ENCODE assay signal across 20 mouse cellular contexts in the genomic region with DNA sequence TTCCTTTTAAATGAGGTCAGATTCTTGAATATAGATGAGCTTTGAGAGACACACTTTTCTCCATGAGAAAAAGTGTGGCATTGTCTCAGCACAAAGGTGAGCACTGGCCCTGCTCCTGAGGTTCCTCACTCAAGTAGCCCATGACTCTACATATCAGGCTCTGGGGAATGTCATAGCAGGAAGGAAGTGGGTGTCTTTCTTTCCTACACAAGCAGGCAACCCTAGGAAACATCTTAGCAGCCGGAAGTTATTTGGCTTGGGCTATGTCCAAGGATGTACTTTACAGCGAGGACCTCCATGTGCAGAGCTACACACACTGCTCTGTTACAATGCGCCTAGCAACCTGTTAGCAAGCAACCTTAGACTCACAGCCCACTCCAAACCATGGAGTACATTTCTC.
A peak's percentile ranks its signal among the peaks of the same experiment; 100 is the strongest.
DNase-seq lines count a peak whose midpoint lies in the region; ATAC-seq and TF ChIP-seq lines count a peak whose summit lies in the region.
"Had no signal": no experiment of that assay in that cellular context is flagged by ENCODE, and none has a peak within 500 bp of the region (broad histone marks: within the 10 kb centered on the region; RNA-seq: fewer than 3 reads in every experiment).

No protein-coding gene starts in this region.

- no peak for TF ChIP-seq CTCF in lung, embryonic 14.5 days (IDR thresholded peaks at IDR 0.05; ENCODE audit: low read depth)

- H3K9me3 ChIP-seq in forebrain, embryonic 15.5 days, result no peaks in the 10 kb centered on the region
- H3K9me3 ChIP-seq in forebrain, embryonic 10.5 days, result no peaks in the 10 kb centered on the region
- H3K9me3 ChIP-seq in intestine, embryonic 14.5 days (ENCODE audit: control insufficient read depth, low read length), result no peaks in the 10 kb centered on the region
- H3K9me3 ChIP-seq in intestine, embryonic 16.5 days (ENCODE audit: control insufficient read depth, low read length), result no peaks in the 10 kb centered on the region
- no peaks in the 10 kb centered on the region for H3K9me3 ChIP-seq in lung, embryonic 14.5 days (ENCODE audit: low read depth, low read length)
- H3K9me3 ChIP-seq: embryonic facial prominence, embryonic 10.5 days; hindbrain, embryonic 13.5 days; intestine, embryonic 15.5 days had no signal

- no peaks in the 10 kb centered on the region for H3K27me3 ChIP-seq in forebrain, embryonic 15.5 days
- no peaks in the 10 kb centered on the region for H3K27me3 ChIP-seq in forebrain, embryonic 10.5 days (ENCODE audit: poor library complexity, severe bottlenecking)
- no peaks in the 10 kb centered on the region for H3K27me3 ChIP-seq in intestine, embryonic 14.5 days (replicated peaks; ENCODE audit: control insufficient read depth, insufficient read depth, low read length)
- H3K27me3 ChIP-seq in intestine, embryonic 16.5 days (replicated peaks; ENCODE audit: control insufficient read depth, insufficient read depth, low read length), result no peaks in the 10 kb centered on the region
- no peaks in the 10 kb centered on the region for H3K27me3 ChIP-seq in lung, embryonic 14.5 days (ENCODE audit: insufficient read depth, low read length)
- H3K27me3 ChIP-seq: hindbrain, embryonic 13.5 days; intestine, embryonic 15.5 days had no signal

- H3K27ac ChIP-seq in forebrain, embryonic 15.5 days (replicated peaks), result peak overlapping the region; percentile 9
- H3K27ac ChIP-seq in forebrain, embryonic 10.5 days, result no peak overlapping the region
- no peak overlapping the region for H3K27ac ChIP-seq in intestine, embryonic 14.5 days (ENCODE audit: low read depth)
- no peak overlapping the region for H3K27ac ChIP-seq in intestine, embryonic 16.5 days (ENCODE audit: low read length)
- H3K27ac ChIP-seq in lung, embryonic 14.5 days (ENCODE audit: low read depth), result no peak overlapping the region
- H3K27ac ChIP-seq: embryonic facial prominence, embryonic 10.5 days; hindbrain, postnatal 0 days; intestine, embryonic 15.5 days had no signal

- DNase-seq in forebrain, embryonic 10.5 days (ENCODE audit: extremely low spot score, low spot score), result no peak
- DNase-seq in heart, adult 11 months, result peak; percentile 70
- DNase-seq in heart, postnatal 14 days, result no peak
- peak; percentile 42 for DNase-seq in intestine, embryonic 14.5 days (ENCODE audit: low spot score)
- DNase-seq in lung, embryonic 14.5 days, result no peak
- DNase-seq in lung, postnatal 14 days, result no peak
- DNase-seq: adrenal gland, adult 8-10 months; adrenal gland, postnatal 36 days; B cell, adult 2 months; cerebellum, adult 2 months; cerebellum, postnatal 10 days; gastrocnemius, postnatal 14 days had no signal

- no peak; the same call in 1 of the 2 replicates for ATAC-seq in forebrain, embryonic 15.5 days (replicated peaks)
- no peak for ATAC-seq in intestine, embryonic 14.5 days (replicated peaks; ENCODE audit: low FRiP score, low TSS enrichment, low read depth)
- ATAC-seq in intestine, embryonic 16.5 days, result no peak
- ATAC-seq in lung, embryonic 14.5 days (ENCODE audit: insufficient read depth), result 0 out of 2 replicates have a peak, but pooled peaks have one; percentile 14
- ATAC-seq: CD4-positive, CD25-positive, alpha-beta regulatory T cell, adult 4 months; hindbrain, postnatal 0 days; intestine, embryonic 15.5 days had no signal

- peaks cover 35% of the 10 kb centered on the region for H3K4me1 ChIP-seq in forebrain, embryonic 15.5 days
- no peaks in the 10 kb centered on the region; the same call in 1 of the 2 replicates for H3K4me1 ChIP-seq in forebrain, embryonic 10.5 days
- no peaks in the 10 kb centered on the region for H3K4me1 ChIP-seq in intestine, embryonic 14.5 days (replicated peaks; ENCODE audit: control insufficient read depth, insufficient read depth, low read length)
- H3K4me1 ChIP-seq in intestine, embryonic 16.5 days (ENCODE audit: control insufficient read depth, insufficient read depth, low read length), result no peaks in the 10 kb centered on the region
- no peaks in the 10 kb centered on the region for H3K4me1 ChIP-seq in lung, embryonic 14.5 days (ENCODE audit: insufficient read depth)

- intact Hi-C loops in heart, postnatal 14 days (cut with DNase I), result no loop called here

- no peak overlapping the region for H3K4me3 ChIP-seq in forebrain, embryonic 15.5 days
- H3K4me3 ChIP-seq in forebrain, embryonic 10.5 days, result no peak overlapping the region
- no peak overlapping the region for H3K4me3 ChIP-seq in intestine, embryonic 14.5 days (ENCODE audit: low read depth, low read length)
- H3K4me3 ChIP-seq in intestine, embryonic 16.5 days (ENCODE audit: low read length), result no peak overlapping the region
- H3K4me3 ChIP-seq in lung, embryonic 14.5 days (ENCODE audit: low read depth, low read length), result no peak overlapping the region
- H3K4me3 ChIP-seq: embryonic facial prominence, embryonic 10.5 days; hindbrain, embryonic 13.5 days; intestine, embryonic 15.5 days had no signal

- 77% methylated on average over 3 of the region's 3 CpGs for WGBS in forebrain, embryonic 15.5 days
- WGBS in forebrain, embryonic 10.5 days, result 91% methylated on average over 3 of the region's 3 CpGs
- WGBS in intestine, embryonic 14.5 days, result 80% methylated on average over 3 of the region's 3 CpGs
- WGBS in intestine, embryonic 16.5 days, result 78% methylated on average over 3 of the region's 3 CpGs
- 73% methylated on average over 3 of the region's 3 CpGs for WGBS in lung, embryonic 14.5 days

- H3K36me3 ChIP-seq in forebrain, embryonic 15.5 days, result no peaks in the 10 kb centered on the region
- no peaks in the 10 kb centered on the region for H3K36me3 ChIP-seq in forebrain, embryonic 10.5 days (replicated peaks)
- no peaks in the 10 kb centered on the region for H3K36me3 ChIP-seq in intestine, embryonic 14.5 days (ENCODE audit: control insufficient read depth, insufficient read depth, low read length)
- H3K36me3 ChIP-seq in intestine, embryonic 16.5 days (ENCODE audit: control insufficient read depth, insufficient read depth, low read length), result no peaks in the 10 kb centered on the region
- no peaks in the 10 kb centered on the region for H3K36me3 ChIP-seq in lung, embryonic 14.5 days (ENCODE audit: insufficient read depth)
- H3K36me3 ChIP-seq: embryonic facial prominence, embryonic 10.5 days; G1E; hindbrain, embryonic 13.5 days; intestine, embryonic 15.5 days had no signal

- no peak overlapping the region for H3K9ac ChIP-seq in forebrain, embryonic 15.5 days (replicated peaks)
- no peak overlapping the region for H3K9ac ChIP-seq in intestine, embryonic 14.5 days (ENCODE audit: low read length)
- H3K9ac ChIP-seq in intestine, embryonic 16.5 days (ENCODE audit: low read depth, low read length), result no peak overlapping the region
- H3K9ac ChIP-seq in lung, embryonic 14.5 days, result no peak overlapping the region
- H3K9ac ChIP-seq: hindbrain, embryonic 13.5 days; intestine, embryonic 15.5 days had no signal

- H3K4me2 ChIP-seq in forebrain, embryonic 15.5 days (replicated peaks), result no peak overlapping the region
- no peak overlapping the region for H3K4me2 ChIP-seq in intestine, embryonic 14.5 days (ENCODE audit: low read length)
- H3K4me2 ChIP-seq in intestine, embryonic 16.5 days (ENCODE audit: low read depth, low read length), result no peak overlapping the region
- H3K4me2 ChIP-seq in lung, embryonic 14.5 days, result no peak overlapping the region
- H3K4me2 ChIP-seq: hindbrain, embryonic 13.5 days; intestine, embryonic 15.5 days had no signal

Comparison
In these comparisons a context has a peak if more than half of its experiments do, and no peak if none do; other contexts are left out.
1. DNase-seq: peak in heart, adult 11 months (single experiment) and intestine, embryonic 14.5 days (single experiment); none in forebrain, embryonic 10.5 days (single experiment), heart, postnatal 14 days (0 of 2), lung, embryonic 14.5 days (single experiment) and lung, postnatal 14 days (single experiment).